Mouse (Mus musculus) liver, adult 2 months (tissue): ENCODE data around the gene Map3k7cl.

Experiments
- CTCF ChIP-seq: fragments of 200-500 bp; IDR thresholded peaks from 2 replicates; pipeline ENCODE4 v1.5.1; 2011; ENCODE audit warnings: low read depth, low read length, control low read depth
- POLR2A ChIP-seq: fragments of 200-500 bp; IDR thresholded peaks from 2 replicates; pipeline ENCODE4 v1.6.1; 2011; ENCODE audit warnings: low read length, control low read depth; ENCODE audit not compliant: insufficient read depth; ENCODE audit errors: extremely low read depth

DNA sequence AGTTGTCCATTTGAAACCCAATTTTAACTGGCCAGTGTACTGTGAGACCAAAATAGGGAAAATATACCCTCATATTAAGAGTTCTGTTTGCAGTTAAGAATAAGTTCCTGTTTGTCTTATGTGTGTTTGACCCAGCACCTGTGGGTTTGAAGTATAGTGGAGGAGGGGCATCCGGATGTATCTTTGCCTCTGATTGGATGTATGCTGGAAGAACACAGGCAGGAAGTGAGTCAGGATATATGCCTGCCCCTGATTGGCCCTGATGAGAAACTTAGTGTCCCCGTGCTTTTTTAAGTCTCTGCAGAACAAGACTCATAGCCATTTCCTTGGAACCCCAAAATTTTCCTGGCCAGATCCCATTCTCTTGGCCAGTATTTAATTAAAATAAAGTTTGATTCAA, 51.8 kb downstream of the Map3k7cl start:
- no peak for TF ChIP-seq CTCF
- no peak for TF ChIP-seq POLR2A
